In genomic region chr1:169916659-169917058, GRCm38 (mm10) we compare ENCODE assay signal across 10 mouse cellular contexts. TPM values are rescaled to one million over a fixed set of nuclear protein-coding genes. Genes with fewer than 3 reads are reported as not detected.
DNase-seq lines count a peak whose midpoint lies in the region; ATAC-seq lines count a peak whose summit lies in the region.
"Had no signal": no experiment of that assay in that cellular context is flagged by ENCODE, and none has a peak within 500 bp of the region (broad histone marks: within the 10 kb centered on the region; RNA-seq: fewer than 3 reads in every experiment).

No protein-coding gene starts in this region.

- no peak overlapping the region for H3K9ac ChIP-seq in limb, embryonic 12.5 days (replicated peaks)
- H3K9ac ChIP-seq: liver, embryonic 15.5 days had no signal

- H3K27ac ChIP-seq in limb, embryonic 12.5 days: peak overlapping the region; percentile 67; the same call in 1 of the 2 replicates
- H3K27ac ChIP-seq: liver, embryonic 15.5 days had no signal

- peak overlapping the region; percentile 33 for H3K4me2 ChIP-seq in limb, embryonic 12.5 days
- H3K4me2 ChIP-seq: liver, embryonic 15.5 days had no signal

- H3K4me3 ChIP-seq in limb, embryonic 12.5 days (replicated peaks): no peak overlapping the region
- H3K4me3 ChIP-seq: liver, embryonic 15.5 days had no signal

- peaks cover 13% of the 10 kb centered on the region for H3K4me1 ChIP-seq in limb, embryonic 12.5 days (replicated peaks)
- H3K4me1 ChIP-seq: liver, embryonic 15.5 days had no signal

- 11% methylated on average over 7 of the region's 7 CpGs for WGBS in limb, embryonic 12.5 days

- peak; percentile 25; the same call in 1 of the 2 replicates for ATAC-seq in frontal cortex, adult (ENCODE audit: low TSS enrichment)
- peak; percentile 52 for ATAC-seq in limb, embryonic 12.5 days (ENCODE audit: insufficient number of reproducible peaks, insufficient read depth, low FRiP score, low TSS enrichment, low read depth)
- ATAC-seq: forebrain, embryonic 16.5 days had no signal

- no peaks in the 10 kb centered on the region; the same call in 1 of the 2 replicates for H3K27me3 ChIP-seq in limb, embryonic 12.5 days

- H3K9me3 ChIP-seq in limb, embryonic 12.5 days: no peaks in the 10 kb centered on the region
- H3K9me3 ChIP-seq: liver, embryonic 15.5 days had no signal

- no peak for DNase-seq in frontal cortex, postnatal 14 days (ENCODE audit: low spot score in 2 of 2)
- DNase-seq in adrenal gland, postnatal 10 days: peak; percentile 17
- DNase-seq in gastrocnemius, postnatal 25 days: peak; percentile 66
- no peak for DNase-seq in cerebellum, adult 18-20 months
- no peak for DNase-seq in right cerebral cortex, adult 18-20 months
- no peak for DNase-seq in layer of hippocampus, postnatal 36 days

- H3K36me3 ChIP-seq in limb, embryonic 12.5 days: no peaks in the 10 kb centered on the region
- H3K36me3 ChIP-seq: liver, embryonic 15.5 days had no signal

RNA-seq across cellular contexts. Expression of gene Ccdc190, which starts 11.8 kb away (rescaled TPM):
- not detected for total RNA-seq in adrenal gland, postnatal 10 days (2021)
- not detected for total RNA-seq in gastrocnemius, postnatal 25 days (2021)
- polyA plus RNA-seq in limb, embryonic 12.5 days (2016; fragmentation: Nextera tagmentation; extraction: Ambion mirVana): not detected in 2 replicates
- 10 to 100 TPM; 22.9 to 24.7 TPM for total RNA-seq in layer of hippocampus, postnatal 36 days (2021)
- polyA plus RNA-seq: liver, embryonic 15.5 days had no signal

RNA-seq across cellular contexts. Expression of gene Hsd17b7, which starts 52.4 kb away (rescaled TPM):
- total RNA-seq in adrenal gland, postnatal 10 days (2021): 10 to 100 TPM in 1 of 2 experiments, 1 to 10 TPM in 1; 9.6 to 12.4 TPM
- 1 to 10 TPM; 2.5 to 7.0 TPM for total RNA-seq in gastrocnemius, postnatal 25 days (2021)
- polyA plus RNA-seq in limb, embryonic 12.5 days (2016; fragmentation: Nextera tagmentation; extraction: Ambion mirVana): 15.5 and 16.5 TPM in 2 replicates
- total RNA-seq in layer of hippocampus, postnatal 36 days (2021): 10 to 100 TPM; 15.0 to 15.4 TPM

Comparison
In these comparisons a context has a peak if more than half of its experiments do, and no peak if none do; other contexts are left out.
1. DNase-seq: peak in adrenal gland, postnatal 10 days (single experiment) and gastrocnemius, postnatal 25 days (single experiment); none in frontal cortex, postnatal 14 days (0 of 2), cerebellum, adult 18-20 months (0 of 2), right cerebral cortex, adult 18-20 months (single experiment) and layer of hippocampus, postnatal 36 days (0 of 2).
2. RNA of gene Ccdc190, which starts 11.8 kb away (total RNA-seq): 22.9 to 24.7 TPM in layer of hippocampus, postnatal 36 days; not detected in adrenal gland, postnatal 10 days and not detected in gastrocnemius, postnatal 25 days; every median in the first group is over 10 times any median in the second.